Mouse (Mus musculus) C2C12 (cell line): ENCODE results near the gene Umad1.

ENCODE experiments used
- CTCF ChIP-seq: IDR thresholded peaks from one replicate; pipeline ENCODE4 v1.5.1; 2011; ENCODE audit not compliant: control insufficient read depth, insufficient read depth, insufficient read length
- MAX ChIP-seq: IDR thresholded peaks from one replicate; pipeline ENCODE4 v1.6.1; 2011; ENCODE audit warnings: mild to moderate bottlenecking, control low read depth
- MYOG ChIP-seq: IDR thresholded peaks from one replicate; pipeline ENCODE4 v1.6.1; 2011; ENCODE audit not compliant: control insufficient read depth, insufficient read length; ENCODE audit errors: extremely low read depth
- USF1 ChIP-seq: IDR thresholded peaks from one replicate; pipeline ENCODE4 v1.6.1; 2011; ENCODE audit warnings: low read depth, mild to moderate bottlenecking, control low read depth, moderate library complexity

- no peak for TF ChIP-seq CTCF
- TF ChIP-seq USF1, result no peak
- TF ChIP-seq MAX, result no peak
- TF ChIP-seq MYOG, result no peak
Observed at GRCm38 (mm10) chr6:8489938-8490585, 231.0 kb downstream of the Umad1 start.
